Mouse (Mus musculus) MEL (cell line): ENCODE data around the gene Ifit1. TPM values are rescaled to one million over a fixed set of nuclear protein-coding genes. Genes with fewer than 3 reads are reported as not detected.
A peak's percentile ranks its signal among the peaks of the same experiment; 100 is the strongest.

Experiments used
- DNase-seq: peaks from one replicate; pipeline ENCODE4 v3.0.0; 2011; ENCODE audit warnings: low read depth, low spot score
- H3K27ac ChIP-seq: 2 replicates; pipeline ENCODE4 v1.5.1; 2012; ENCODE audit warnings: low read depth, mild to moderate bottlenecking, control low read depth, low read length, moderate library complexity; ENCODE audit not compliant: control insufficient read depth
- H3K27me3 ChIP-seq, 2 experiments: fragments of 150-350 bp in 1 of 2; sonication (generic) in 1 of 2; 2 replicates each; pipeline ENCODE4 v1.6.1; 2012; ENCODE audit warnings: low read length in 2 of 2, mild to moderate bottlenecking in 2 of 2, improper control_type of control experiment in 1 of 2, moderate library complexity in 1 of 2; ENCODE audit not compliant: insufficient read depth in 2 of 2, control insufficient read depth in 1 of 2
- H3K36me3 ChIP-seq, 2 experiments: 2 replicates each; pipeline ENCODE4 v1.6.1; 2012 to 2014; ENCODE audit warnings: low read length in 2 of 2, improper control_type of control experiment in 1 of 2, inconsistent platforms in 1 of 2, mild to moderate bottlenecking in 1 of 2; ENCODE audit not compliant: insufficient read depth in 2 of 2, control insufficient read depth in 1 of 2
- H3K4me1 ChIP-seq, 2 experiments: fragments of 150-350 bp in 1 of 2; sonication (generic) in 1 of 2; 2 replicates each; pipeline ENCODE4 v1.6.1; 2012; ENCODE audit warnings: low read length in 2 of 2, improper control_type of control experiment in 1 of 2, mild to moderate bottlenecking in 1 of 2; ENCODE audit not compliant: insufficient read depth in 2 of 2, control insufficient read depth in 1 of 2
- H3K4me3 ChIP-seq, 2 experiments: fragments of 150-350 bp in 1 of 2; sonication (generic) in 1 of 2; 2 replicates each; pipeline ENCODE4 v1.5.1; 2012; ENCODE audit warnings: low read depth in 2 of 2, low read length in 2 of 2, mild to moderate bottlenecking in 2 of 2, moderate library complexity in 2 of 2, control low read depth in 1 of 2, improper control_type of control experiment in 1 of 2; ENCODE audit not compliant: control insufficient read depth in 1 of 2, insufficient read depth in 1 of 2
- H3K79me2 ChIP-seq: 2 replicates; pipeline ENCODE4 v1.6.1; 2012; ENCODE audit warnings: mild to moderate bottlenecking, low read length, moderate library complexity; ENCODE audit not compliant: control insufficient read depth, poor library complexity, insufficient read depth
- H3K9ac ChIP-seq: 2 replicates; pipeline ENCODE4 v1.6.1; 2012; ENCODE audit warnings: low read depth, mild to moderate bottlenecking, control low read depth, low read length, moderate library complexity; ENCODE audit not compliant: control insufficient read depth, poor library complexity, severe bottlenecking
- H3K9me3 ChIP-seq: fragments of 150-350 bp; sonication (generic); replicated peaks from 2 replicates; pipeline ENCODE4 v1.6.1; 2012; ENCODE audit warnings: mild to moderate bottlenecking, low read length, improper control_type of control experiment, moderate library complexity; ENCODE audit not compliant: insufficient read depth
- BHLHE40 ChIP-seq: IDR thresholded peaks from 2 replicates; pipeline ENCODE4 v1.6.1; 2012; ENCODE audit warnings: low read depth, mild to moderate bottlenecking, inconsistent platforms, low read length, improper control_type of control experiment, borderline replicate concordance
- CHD1 ChIP-seq: IDR thresholded peaks from 2 replicates; pipeline ENCODE4 v1.6.1; 2012; ENCODE audit warnings: low read depth, mild to moderate bottlenecking, inconsistent platforms, low read length, improper control_type of control experiment
- EP300 ChIP-seq, 2 experiments: IDR thresholded peaks; 2 replicates each; pipeline ENCODE4 v1.6.1; 2011; ENCODE audit warnings: improper control_type of control experiment in 2 of 2, low read length in 2 of 2, low read depth in 1 of 2, mild to moderate bottlenecking in 1 of 2
- ETS1 ChIP-seq: IDR thresholded peaks from 2 replicates; pipeline ENCODE4 v1.6.1; 2012; ENCODE audit warnings: low read depth, mild to moderate bottlenecking, inconsistent platforms, low read length, improper control_type of control experiment, moderate library complexity
- GATA1 ChIP-seq: IDR thresholded peaks from 2 replicates; pipeline ENCODE4 v1.6.1; 2011; ENCODE audit warnings: low read depth, low read length, improper control_type of control experiment
- HCFC1 ChIP-seq: IDR thresholded peaks from 2 replicates; pipeline ENCODE4 v1.6.1; 2012; ENCODE audit warnings: low read depth, mild to moderate bottlenecking, inconsistent platforms, low read length, improper control_type of control experiment, moderate library complexity
- MAZ ChIP-seq: IDR thresholded peaks from 2 replicates; pipeline ENCODE4 v1.6.1; 2012; ENCODE audit warnings: low read depth, mild to moderate bottlenecking, inconsistent platforms, low read length, improper control_type of control experiment
- MXI1 ChIP-seq: IDR thresholded peaks from 2 replicates; pipeline ENCODE4 v1.6.1; 2011; ENCODE audit warnings: mild to moderate bottlenecking, low read depth, low read length, improper control_type of control experiment
- MYB ChIP-seq: IDR thresholded peaks from 2 replicates; pipeline ENCODE4 v1.6.1; 2011; ENCODE audit warnings: mild to moderate bottlenecking, low read depth, low read length, improper control_type of control experiment
- NELFE ChIP-seq: IDR thresholded peaks from 2 replicates; pipeline ENCODE4 v1.6.1; 2011; ENCODE audit warnings: low read depth, low read length, improper control_type of control experiment
- NRF1 ChIP-seq: IDR thresholded peaks from 2 replicates; pipeline ENCODE4 v1.6.1; 2014; ENCODE audit warnings: low read depth, mild to moderate bottlenecking, inconsistent platforms, low read length, improper control_type of control experiment, moderate library complexity; ENCODE audit not compliant: poor library complexity, insufficient read depth, severe bottlenecking
- POLR2A ChIP-seq, 2 experiments: IDR thresholded peaks; 2 replicates each; pipeline ENCODE4 v1.6.1; 2011 to 2012; ENCODE audit warnings: low read length in 2 of 2, mild to moderate bottlenecking in 2 of 2, control low read depth in 1 of 2, improper control_type of control experiment in 1 of 2, low read depth in 1 of 2, moderate library complexity in 1 of 2; ENCODE audit not compliant: control insufficient read depth in 1 of 2, insufficient read depth in 1 of 2, poor library complexity in 1 of 2
- POLR2AphosphoS5 ChIP-seq: IDR thresholded peaks from 2 replicates; pipeline ENCODE4 v1.6.1; 2012; ENCODE audit warnings: low read depth, borderline replicate concordance, mild to moderate bottlenecking, inconsistent platforms, low read length, moderate library complexity, mixed read lengths
- SMC3 ChIP-seq: IDR thresholded peaks from 2 replicates; pipeline ENCODE4 v1.6.1; 2011; ENCODE audit warnings: low read depth, low read length, improper control_type of control experiment
- TBP ChIP-seq: IDR thresholded peaks from 2 replicates; pipeline ENCODE4 v1.8.0; 2011; ENCODE audit warnings: low read depth, low read length, improper control_type of control experiment
- UBTF ChIP-seq: IDR thresholded peaks from 2 replicates; pipeline ENCODE4 v1.6.1; 2012; ENCODE audit warnings: low read depth, mild to moderate bottlenecking, inconsistent platforms, low read length, improper control_type of control experiment, moderate library complexity, borderline replicate concordance; ENCODE audit not compliant: insufficient read depth
- USF1 ChIP-seq: IDR thresholded peaks from 2 replicates; pipeline ENCODE4 v1.6.1; 2014; ENCODE audit warnings: low read depth, mild to moderate bottlenecking, inconsistent platforms, low read length, improper control_type of control experiment, moderate library complexity
- ZC3H11A ChIP-seq: IDR thresholded peaks from 2 replicates; pipeline ENCODE4 v1.6.1; 2012; ENCODE audit warnings: low read depth, mild to moderate bottlenecking, inconsistent platforms, low read length, improper control_type of control experiment
- ZMIZ1 ChIP-seq: IDR thresholded peaks from 2 replicates; pipeline ENCODE4 v1.6.1; 2012; ENCODE audit warnings: low read depth, mild to moderate bottlenecking, inconsistent platforms, low read length, improper control_type of control experiment, moderate library complexity
- polyA plus RNA-seq, 2 experiments: library from polyadenylated mRNA; stranded (reverse) in 1 of 2; unstranded in 1 of 2; fragments of >175 nt in 1 of 2; fragments of >200 nt in 1 of 2; gene quantifications; 2 replicates each; pipeline versions ENCODE4 v1.2.1 to v1.2.4; 2012; ENCODE audit warnings: low replicate concordance in 2 of 2, low read depth in 1 of 2; ENCODE audit not compliant: insufficient read length in 2 of 2, insufficient read depth in 1 of 2, missing spikeins in 1 of 2
- total RNA-seq: library from RNA; depleted of rRNA; stranded (reverse); fragments of 300-350 nt; gene quantifications from 2 replicates; pipeline ENCODE4 v1.2.3, GENCODE M21; 2012

Ifit1 gene
- total and polyA plus RNA-seq, 3 experiments = 0.12 to 0.31 TPM; not detected in 1

DNA sequence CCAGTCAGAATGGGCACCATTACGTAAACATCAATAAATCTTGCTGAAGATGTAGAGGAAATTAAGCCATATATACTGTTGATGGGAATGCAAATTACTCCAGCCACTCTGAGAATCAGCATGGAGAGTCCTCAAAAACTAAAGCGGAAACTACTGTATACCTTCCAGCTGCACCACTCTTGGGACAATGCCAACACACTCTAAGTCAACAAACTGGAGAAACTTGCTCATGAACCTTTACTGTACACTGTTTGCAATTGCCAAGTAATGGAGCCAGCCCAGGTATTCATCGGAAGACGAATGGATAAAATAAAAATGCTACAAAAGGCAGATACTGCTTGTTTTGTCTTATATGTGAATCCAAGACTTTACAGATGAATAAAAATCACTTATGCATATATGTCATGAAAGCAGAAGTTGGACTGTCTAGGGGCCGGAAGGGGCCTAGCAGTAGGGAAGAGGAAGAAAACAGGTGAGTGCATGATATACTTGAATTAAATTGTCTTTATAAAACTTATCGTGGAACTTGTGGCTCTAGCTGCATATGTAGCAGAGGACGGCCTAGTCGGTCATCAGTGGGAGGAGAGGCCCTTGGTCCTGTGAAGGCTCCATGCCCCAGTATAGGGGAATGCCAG, 55.8 kb downstream of the Ifit1 start:
- Histone ChIP-seq H3K4me3 (no peak overlapping the region), H3K79me2 (no peaks in the 10 kb centered on the region), H3K9ac (no peak overlapping the region), H3K27me3 (no peaks in the 10 kb centered on the region; a peak in 2 of 4 replicates), H3K27ac (no peak overlapping the region), H3K9me3 (no peaks in the 10 kb centered on the region), H3K4me1 (no peaks in the 10 kb centered on the region), H3K36me3 (no peaks in the 10 kb centered on the region)
- TF ChIP-seq CHD1 (no peak), GATA1 (no peak), ZC3H11A (no peak), SMC3 (no peak), MYB (no peak), MAZ (no peak), UBTF (no peak)
- peak; percentile 31 for DNase-seq

DNA sequence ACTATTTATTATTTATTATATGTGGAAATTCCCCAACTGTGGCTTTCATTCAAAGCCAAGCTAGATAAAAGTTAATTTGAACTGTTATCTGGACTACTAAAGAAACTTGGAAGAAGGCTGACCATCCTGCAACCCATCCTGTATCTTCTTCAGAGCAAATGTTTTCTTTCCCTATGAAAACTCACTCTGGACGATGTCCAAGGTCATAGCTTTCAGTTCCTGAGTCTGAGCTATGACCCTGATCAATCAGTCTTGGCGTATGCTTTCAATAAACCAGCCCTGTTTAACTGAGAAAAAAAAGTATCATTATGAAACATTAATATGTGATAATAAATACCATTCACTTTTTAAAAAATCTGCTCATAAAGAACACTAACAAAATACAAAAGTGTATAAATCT, 56.8 kb downstream of the Ifit1 start:
- Histone ChIP-seq H3K9me3 (no peaks in the 10 kb centered on the region), H3K27me3 (no peaks in the 10 kb centered on the region; a peak in 2 of 4 replicates), H3K27ac (no peak overlapping the region), H3K4me3 (no peak overlapping the region), H3K9ac (no peak overlapping the region), H3K4me1 (no peaks in the 10 kb centered on the region)
- TF ChIP-seq NELFE (no peak), EP300 (IDR thresholded peaks at IDR 0.05; ENCODE audit: low read depth in 1 of 2, low read length in 2 of 2) (no peak), BHLHE40 (no peak), POLR2A (IDR thresholded peaks at IDR 0.05; ENCODE audit: control insufficient read depth in 1 of 2, insufficient read depth in 1 of 2, low read depth in 1 of 2, low read length in 2 of 2, poor library complexity in 1 of 2) (no peak), TBP (no peak), ZMIZ1 (no peak), ETS1 (no peak), ZC3H11A (no peak), NRF1 (no peak), MXI1 (no peak), GATA1 (no peak), HCFC1 (no peak), UBTF (no peak), POLR2AphosphoS5 (no peak), USF1 (no peak)
- TF ChIP-seq, all 39 proteins: peak for 0
- no peaks in the 10 kb centered on the region for H3K36me3 ChIP-seq
- no peaks in the 10 kb centered on the region for H3K79me2 ChIP-seq
- DNase-seq = no peak
